Mouse (Mus musculus) limb, embryonic 11.5 days (tissue): ENCODE measurements around the gene B4galt5. TPM values are rescaled to one million over a fixed set of nuclear protein-coding genes. Genes with fewer than 3 reads are reported as not detected.

Experiments used
- ATAC-seq: fragments of 200-750 bp; cut with Nextera tagmentation; 2 replicates; pipeline ENCODE4 v1.8.0; 2017; ENCODE audit warnings: low read depth; ENCODE audit not compliant: insufficient number of reproducible peaks, low FRiP score, low TSS enrichment
- DNase-seq: peaks from one replicate; pipeline ENCODE4 v3.0.0-alpha.2; 2015; ENCODE audit warnings: low spot score
- H3K27ac ChIP-seq: fragments of 300-500 bp; sonication (generic); replicated peaks from 2 replicates; pipeline ENCODE4 v1.5.1; 2014; ENCODE audit warnings: low read depth, mild to moderate bottlenecking, low read length
- H3K27me3 ChIP-seq: fragments of 300-500 bp; sonication (generic); 2 replicates; pipeline ENCODE4 v1.6.1; 2014; ENCODE audit warnings: mild to moderate bottlenecking, low read length, mixed read lengths; ENCODE audit not compliant: control insufficient read depth, insufficient read depth
- H3K36me3 ChIP-seq: fragments of 300-500 bp; sonication (generic); 2 replicates; pipeline ENCODE4 v1.6.1; 2014; ENCODE audit warnings: mild to moderate bottlenecking, low read length, moderate library complexity, mixed read lengths; ENCODE audit not compliant: control insufficient read depth, insufficient read depth
- H3K4me1 ChIP-seq: fragments of 300-500 bp; sonication (generic); 2 replicates; pipeline ENCODE4 v1.6.1; 2014; ENCODE audit warnings: low read length, mixed read lengths; ENCODE audit not compliant: control insufficient read depth, insufficient read depth
- H3K4me2 ChIP-seq: fragments of 300-500 bp; sonication (generic); 2 replicates; pipeline ENCODE4 v1.6.1; 2014; ENCODE audit warnings: low read depth, mild to moderate bottlenecking, moderate library complexity; ENCODE audit not compliant: severe bottlenecking
- H3K4me3 ChIP-seq: fragments of 300-500 bp; sonication (generic); 2 replicates; pipeline ENCODE4 v1.5.1; 2014; ENCODE audit warnings: low read depth, low read length
- H3K9ac ChIP-seq: fragments of 300-500 bp; sonication (generic); 2 replicates; pipeline ENCODE4 v1.6.1; 2014; ENCODE audit warnings: mild to moderate bottlenecking, low read length
- H3K9me3 ChIP-seq: fragments of 300-500 bp; sonication (generic); 2 replicates; pipeline ENCODE4 v1.6.1; 2016; ENCODE audit warnings: low read length; ENCODE audit not compliant: control insufficient read depth
- WGBS: fragments of 180-500 bp; shearing (Covaris S2); extraction: QIAGEN DNeasy Blood & Tissue Kit; methylation state at CpG from one replicate; pipeline ENCODE4 v1.1.7; 2014; 5-methylcytosine and 5-hydroxymethylcytosine counted together
- polyA plus RNA-seq: library from polyadenylated mRNA; unstranded; fragments of >200 nt; fragmentation: Nextera tagmentation; extraction: Ambion mirVana; gene quantifications from 2 replicates; pipeline ENCODE4 v1.2.1, GENCODE M21; 2014

Gene B4galt5
- polyA plus RNA-seq, 1 experiment from 2014 or later, result 15.9 TPM

- Histone ChIP-seq H3K4me1 (no peaks in the 10 kb centered on the region), H3K27ac (no peak overlapping the region), H3K9ac (no peak overlapping the region), H3K27me3 (no peaks in the 10 kb centered on the region), H3K4me3 (no peak overlapping the region), H3K36me3 (no peaks in the 10 kb centered on the region), H3K4me2 (no peak overlapping the region), H3K9me3 (no peaks in the 10 kb centered on the region)
- WGBS, result 85% methylated on average over 3 of the region's 3 CpGs
- DNase-seq (no peak), ATAC-seq (no peak)
These were observed 78.5 kb downstream of the B4galt5 start for GRCm38 (mm10) chr2:167270496-167270895.

- Histone ChIP-seq H3K4me3 (no peak overlapping the region), H3K27ac (no peak overlapping the region), H3K4me1 (no peaks in the 10 kb centered on the region), H3K36me3 (no peaks in the 10 kb centered on the region), H3K9me3 (no peaks in the 10 kb centered on the region), H3K4me2 (no peak overlapping the region), H3K27me3 (no peaks in the 10 kb centered on the region), H3K9ac (no peak overlapping the region)
- ATAC-seq (no peak), DNase-seq (no peak)
- 86% methylated on average over 1 of the region's 1 CpGs for WGBS
These were observed 80.3 kb downstream of the B4galt5 start for GRCm38 (mm10) chr2:167268721-167269120.

- no peaks in the 10 kb centered on the region for H3K9me3 ChIP-seq
- H3K27me3 ChIP-seq, result no peaks in the 10 kb centered on the region
- DNase-seq (no peak), ATAC-seq (no peak)
- WGBS, result 87% methylated on average over 8 of the region's 8 CpGs
- H3K4me3 ChIP-seq, result no peak overlapping the region
- no peaks in the 10 kb centered on the region for H3K4me1 ChIP-seq
- H3K4me2 ChIP-seq, result no peak overlapping the region
- H3K27ac ChIP-seq, result no peak overlapping the region
- H3K9ac ChIP-seq, result no peak overlapping the region
- H3K36me3 ChIP-seq, result no peaks in the 10 kb centered on the region
These were observed 80.6 kb downstream of the B4galt5 start for GRCm38 (mm10) chr2:167268411-167268690.

GRCm38 (mm10) chr2:167267531-167268410 is 81.2 kb downstream of the B4galt5 start:
- no peak for ATAC-seq
- no peak overlapping the region for H3K4me3 ChIP-seq
- no peak overlapping the region for H3K9ac ChIP-seq
- H3K9me3 ChIP-seq, result no peaks in the 10 kb centered on the region
- no peaks in the 10 kb centered on the region for H3K36me3 ChIP-seq
- no peak overlapping the region for H3K27ac ChIP-seq
- H3K27me3 ChIP-seq, result no peaks in the 10 kb centered on the region
- WGBS, result 82% methylated on average over 14 of the region's 14 CpGs
- no peaks in the 10 kb centered on the region for H3K4me1 ChIP-seq
- no peak overlapping the region for H3K4me2 ChIP-seq
- no peak for DNase-seq

- Histone ChIP-seq H3K4me2 (no peak overlapping the region), H3K9me3 (no peaks in the 10 kb centered on the region), H3K9ac (no peak overlapping the region), H3K36me3 (no peaks in the 10 kb centered on the region), H3K27ac (no peak overlapping the region), H3K4me1 (no peaks in the 10 kb centered on the region), H3K27me3 (no peaks in the 10 kb centered on the region), H3K4me3 (no peak overlapping the region)
- 95% methylated on average over 10 of the region's 10 CpGs for WGBS
- ATAC-seq (no peak), DNase-seq (no peak)
These were observed 82.8 kb downstream of the B4galt5 start for GRCm38 (mm10) chr2:167266231-167266630.

GRCm38 (mm10) chr2:167265806-167266205 is 83.2 kb downstream of the B4galt5 start:
- H3K9me3 ChIP-seq, result no peaks in the 10 kb centered on the region
- no peaks in the 10 kb centered on the region for H3K36me3 ChIP-seq
- ATAC-seq (no peak), DNase-seq (no peak)
- H3K4me1 ChIP-seq, result no peaks in the 10 kb centered on the region
- H3K27ac ChIP-seq, result no peak overlapping the region
- WGBS, result 37% methylated on average over 4 of the region's 5 CpGs
- H3K27me3 ChIP-seq, result no peaks in the 10 kb centered on the region
- no peak overlapping the region for H3K4me2 ChIP-seq
- no peak overlapping the region for H3K9ac ChIP-seq
- no peak overlapping the region for H3K4me3 ChIP-seq

GRCm38 (mm10) chr2:167265021-167265420 is 84.0 kb downstream of the B4galt5 start:
- no peak overlapping the region for H3K9ac ChIP-seq
- WGBS, result 87% methylated on average over 2 of the region's 2 CpGs
- H3K4me1 ChIP-seq, result no peaks in the 10 kb centered on the region
- no peak for DNase-seq
- H3K4me2 ChIP-seq, result no peak overlapping the region
- H3K9me3 ChIP-seq, result no peaks in the 10 kb centered on the region
- no peak overlapping the region for H3K4me3 ChIP-seq
- no peaks in the 10 kb centered on the region for H3K27me3 ChIP-seq
- ATAC-seq, result no peak
- H3K27ac ChIP-seq, result no peak overlapping the region
- no peaks in the 10 kb centered on the region for H3K36me3 ChIP-seq

GRCm38 (mm10) chr2:167263931-167264330 is 85.1 kb downstream of the B4galt5 start:
- no peaks in the 10 kb centered on the region for H3K36me3 ChIP-seq
- DNase-seq, result no peak
- no peaks in the 10 kb centered on the region for H3K27me3 ChIP-seq
- no peak overlapping the region for H3K4me2 ChIP-seq
- no peaks in the 10 kb centered on the region for H3K9me3 ChIP-seq
- 86% methylated on average over 11 of the region's 11 CpGs for WGBS
- H3K4me1 ChIP-seq, result no peaks in the 10 kb centered on the region
- H3K27ac ChIP-seq, result no peak overlapping the region
- no peak for ATAC-seq
- no peak overlapping the region for H3K9ac ChIP-seq
- no peak overlapping the region for H3K4me3 ChIP-seq
